Mouse (Mus musculus) heart, embryonic 14.5 days (tissue): ENCODE measurements around the gene Tbc1d14. TPM values are rescaled to one million over a fixed set of nuclear protein-coding genes. Genes with fewer than 3 reads are reported as not detected.

Source experiments
- ATAC-seq: fragments of 200-750 bp; cut with Nextera tagmentation; 2 replicates; pipeline ENCODE4 v1.8.0; 2017; ENCODE audit warnings: low read depth, moderate TSS enrichment; ENCODE audit not compliant: insufficient number of reproducible peaks, insufficient read depth, low FRiP score
- H3K27ac ChIP-seq, 2 experiments: fragments of 200-500 bp in 1 of 2; fragments of 300-500 bp in 1 of 2; sonication (generic) in 1 of 2; replicated peaks in 1 of 2; 2 replicates each; pipeline ENCODE4 v1.5.1; 2012 to 2014; ENCODE audit warnings: low read depth in 2 of 2, low read length in 2 of 2, control low read depth in 1 of 2, mild to moderate bottlenecking in 1 of 2, mixed read lengths in 1 of 2; ENCODE audit not compliant: control insufficient read depth in 1 of 2, insufficient read depth in 1 of 2
- H3K27me3 ChIP-seq: fragments of 300-500 bp; sonication (generic); 2 replicates; pipeline ENCODE4 v1.6.1; 2014; ENCODE audit warnings: mild to moderate bottlenecking, low read length, control low read depth; ENCODE audit not compliant: control insufficient read depth, insufficient read depth
- H3K36me3 ChIP-seq: fragments of 300-500 bp; sonication (generic); 2 replicates; pipeline ENCODE4 v1.6.1; 2014; ENCODE audit warnings: mild to moderate bottlenecking, control low read depth, low read length, mixed read lengths; ENCODE audit not compliant: control insufficient read depth, insufficient read depth
- H3K4me1 ChIP-seq, 2 experiments: fragments of 200-500 bp in 1 of 2; fragments of 300-500 bp in 1 of 2; sonication (generic) in 1 of 2; 2 replicates each; pipeline ENCODE4 v1.6.1; 2012 to 2014; ENCODE audit warnings: low read length in 2 of 2, control low read depth in 1 of 2, mixed read lengths in 1 of 2; ENCODE audit not compliant: control insufficient read depth in 2 of 2, insufficient read depth in 2 of 2
- H3K4me2 ChIP-seq: fragments of 300-500 bp; sonication (generic); 2 replicates; pipeline ENCODE4 v1.6.1; 2014; ENCODE audit warnings: mild to moderate bottlenecking, low read length
- H3K4me3 ChIP-seq, 2 experiments: fragments of 200-500 bp in 1 of 2; fragments of 300-500 bp in 1 of 2; sonication (generic) in 1 of 2; 2 replicates each; pipeline ENCODE4 v1.5.1; 2012 to 2014; ENCODE audit warnings: low read length in 2 of 2, mild to moderate bottlenecking in 2 of 2, control low read depth in 1 of 2, low read depth in 1 of 2, moderate library complexity in 1 of 2; ENCODE audit not compliant: control insufficient read depth in 1 of 2, insufficient read depth in 1 of 2
- H3K9ac ChIP-seq: fragments of 300-500 bp; sonication (generic); 2 replicates; pipeline ENCODE4 v1.6.1; 2014; ENCODE audit warnings: mild to moderate bottlenecking, low read length
- H3K9me3 ChIP-seq: fragments of 300-500 bp; sonication (generic); 2 replicates; pipeline ENCODE4 v1.6.1; 2016; ENCODE audit warnings: low read length, control low read depth; ENCODE audit not compliant: control insufficient read depth
- WGBS: fragments of 180-500 bp; shearing (Covaris S2); extraction: QIAGEN DNeasy Blood & Tissue Kit; methylation state at CpG from one replicate; pipeline ENCODE4 v1.1.7; 2014; 5-methylcytosine and 5-hydroxymethylcytosine counted together
- polyA plus RNA-seq: library from polyadenylated mRNA; unstranded; fragments of >200 nt; fragmentation: Nextera tagmentation; extraction: Ambion mirVana; gene quantifications from 2 replicates; pipeline ENCODE4 v1.2.1, GENCODE M21; 2014

The Tbc1d14 gene
- polyA plus RNA-seq, 1 experiment from 2014 or later = 18.6 TPM

DNA sequence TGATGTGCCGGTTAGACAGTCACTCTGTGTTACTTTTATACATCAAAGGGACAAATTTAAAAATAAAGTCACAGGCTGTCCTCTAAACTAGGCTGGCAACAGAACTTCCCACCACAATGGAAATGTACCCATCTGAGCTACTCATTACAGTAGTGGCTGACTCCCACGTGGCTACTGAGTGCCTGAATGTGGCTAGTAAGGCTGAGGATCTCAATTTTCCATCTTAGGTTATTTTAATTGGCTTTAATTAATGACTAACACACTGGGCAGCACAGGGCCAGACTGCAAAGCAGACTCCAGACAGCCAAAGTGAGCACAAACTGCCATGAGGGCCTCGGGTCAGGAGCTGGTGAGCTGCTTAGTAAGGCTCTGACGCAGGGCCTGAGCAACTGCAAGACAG is 31.6 kb downstream of the Tbc1d14 start:
- H3K4me1 ChIP-seq = peaks cover 17 to 31% of the 10 kb centered on the region in 2 experiments
- H3K4me3 ChIP-seq = no peak overlapping the region
- no peaks in the 10 kb centered on the region for H3K9me3 ChIP-seq
- no peak overlapping the region for H3K27ac ChIP-seq
- no peak overlapping the region for H3K9ac ChIP-seq
- H3K27me3 ChIP-seq = no peaks in the 10 kb centered on the region
- H3K36me3 ChIP-seq = no peaks in the 10 kb centered on the region
- 87% methylated on average over 4 of the region's 4 CpGs for WGBS
- H3K4me2 ChIP-seq = no peak overlapping the region
- no peak for ATAC-seq

- H3K36me3 ChIP-seq = no peaks in the 10 kb centered on the region
- no peak overlapping the region for H3K4me3 ChIP-seq
- WGBS = 88% methylated on average over 4 of the region's 4 CpGs
- no peaks in the 10 kb centered on the region for H3K9me3 ChIP-seq
- H3K4me1 ChIP-seq = peaks cover 17 to 31% of the 10 kb centered on the region in 2 experiments
- no peak overlapping the region for H3K27ac ChIP-seq
- no peak overlapping the region for H3K9ac ChIP-seq
- no peak overlapping the region for H3K4me2 ChIP-seq
- H3K27me3 ChIP-seq = no peaks in the 10 kb centered on the region
- ATAC-seq = no peak
These were observed 32.6 kb downstream of the Tbc1d14 start for GRCm38 (mm10) chr5:36560490-36560889.

DNA sequence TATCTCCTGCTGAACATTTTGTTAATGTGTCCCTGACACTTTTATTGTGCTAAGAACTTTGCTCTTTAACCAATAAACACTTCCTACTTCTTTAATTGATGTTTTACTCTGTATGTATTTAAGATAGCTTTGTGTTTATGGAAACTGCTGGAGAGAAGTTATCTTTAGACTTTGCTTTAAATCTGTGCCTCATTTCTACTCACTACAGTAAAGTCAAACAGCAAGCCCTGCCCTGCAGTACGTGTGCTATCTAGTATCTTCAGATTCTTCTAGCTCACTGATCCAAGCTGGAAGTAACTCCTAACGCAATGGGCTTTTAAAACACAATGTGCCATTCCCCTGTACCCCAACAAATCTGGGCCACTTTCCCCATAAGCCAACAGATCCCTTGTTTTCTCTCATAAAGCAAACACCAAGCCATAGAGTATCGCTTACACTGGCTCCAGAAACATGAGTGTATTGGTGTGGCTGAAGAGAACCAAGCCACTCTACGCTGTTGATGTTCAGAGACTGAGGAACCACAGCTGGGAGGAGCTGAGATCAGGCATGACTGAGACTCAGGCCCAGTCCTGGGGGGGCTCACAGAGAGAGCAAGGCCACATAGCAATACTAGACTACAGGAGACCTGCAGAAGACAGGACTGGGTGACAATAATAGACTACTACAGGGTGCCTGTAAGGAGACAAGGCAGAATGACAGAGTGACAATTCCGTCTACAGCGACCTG is 33.4 kb downstream of the Tbc1d14 start:
- H3K9me3 ChIP-seq = no peaks in the 10 kb centered on the region
- no peak for ATAC-seq
- no peaks in the 10 kb centered on the region for H3K36me3 ChIP-seq
- WGBS = 70% methylated on average over 6 of the region's 6 CpGs
- H3K27me3 ChIP-seq = no peaks in the 10 kb centered on the region
- H3K9ac ChIP-seq = no peak overlapping the region
- no peak overlapping the region for H3K27ac ChIP-seq
- H3K4me1 ChIP-seq = peaks cover 18 to 35% of the 10 kb centered on the region in 2 experiments
- no peak overlapping the region for H3K4me2 ChIP-seq
- H3K4me3 ChIP-seq = no peak overlapping the region

DNA sequence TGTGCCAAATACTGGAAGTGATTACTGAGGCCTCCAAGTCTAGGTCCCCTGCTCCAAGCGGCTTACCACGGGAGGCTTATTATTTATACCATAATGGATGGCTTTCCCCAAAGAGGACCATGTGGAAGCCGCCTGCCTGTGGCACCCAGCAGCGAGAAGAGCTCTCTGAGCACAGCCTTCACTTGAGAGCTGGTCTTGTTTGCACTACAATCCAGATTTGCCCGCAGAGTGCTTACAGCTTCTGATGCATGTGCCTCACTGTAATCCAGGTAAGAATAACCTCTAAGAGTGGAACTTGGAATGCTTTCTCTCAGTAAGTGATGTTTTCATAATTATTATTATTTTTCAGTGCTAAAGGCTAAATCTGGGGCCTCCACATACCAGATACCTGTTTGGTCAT is 34.0 kb downstream of the Tbc1d14 start:
- Histone ChIP-seq H3K4me1 (peaks cover 22 to 41% of the 10 kb centered on the region in 2 experiments), H3K4me3 (no peak overlapping the region), H3K27ac (no peak overlapping the region), H3K4me2 (no peak overlapping the region), H3K36me3 (no peaks in the 10 kb centered on the region), H3K9me3 (no peaks in the 10 kb centered on the region), H3K27me3 (no peaks in the 10 kb centered on the region), H3K9ac (no peak overlapping the region)
- ATAC-seq = no peak
- WGBS = 84% methylated on average over 5 of the region's 5 CpGs

- H3K4me2 ChIP-seq = no peak overlapping the region
- no peak overlapping the region for H3K27ac ChIP-seq
- no peaks in the 10 kb centered on the region for H3K36me3 ChIP-seq
- no peak overlapping the region for H3K9ac ChIP-seq
- no peak overlapping the region for H3K4me3 ChIP-seq
- H3K9me3 ChIP-seq = no peaks in the 10 kb centered on the region
- ATAC-seq = no peak
- no peaks in the 10 kb centered on the region for H3K27me3 ChIP-seq
- WGBS = 81% methylated on average over 2 of the region's 2 CpGs
- H3K4me1 ChIP-seq = peaks cover 25 to 46% of the 10 kb centered on the region in 2 experiments
These were observed 34.5 kb downstream of the Tbc1d14 start for GRCm38 (mm10) chr5:36558526-36558925.

- H3K4me1 ChIP-seq = peaks cover 23 to 42% of the 10 kb centered on the region in 2 experiments
- ATAC-seq = no peak
- 64% methylated on average over 7 of the region's 7 CpGs for WGBS
- no peak overlapping the region for H3K4me3 ChIP-seq
- H3K4me2 ChIP-seq = no peak overlapping the region
- H3K36me3 ChIP-seq = no peaks in the 10 kb centered on the region
- H3K9ac ChIP-seq = no peak overlapping the region
- no peaks in the 10 kb centered on the region for H3K27me3 ChIP-seq
- no peaks in the 10 kb centered on the region for H3K9me3 ChIP-seq
- no peak overlapping the region for H3K27ac ChIP-seq
These were observed 35.3 kb downstream of the Tbc1d14 start for GRCm38 (mm10) chr5:36557584-36558308.

- Histone ChIP-seq H3K27me3 (no peaks in the 10 kb centered on the region), H3K27ac (no peak overlapping the region), H3K4me2 (no peak overlapping the region), H3K36me3 (no peaks in the 10 kb centered on the region), H3K4me1 (peaks cover 20 to 36% of the 10 kb centered on the region in 2 experiments), H3K9me3 (no peaks in the 10 kb centered on the region), H3K9ac (no peak overlapping the region), H3K4me3 (no peak overlapping the region)
- no peak for ATAC-seq
- 94% methylated on average over 3 of the region's 3 CpGs for WGBS
These were observed 36.2 kb downstream of the Tbc1d14 start for GRCm38 (mm10) chr5:36556906-36557305.
